Mouse (Mus musculus): ENCODE data around the gene Otud3. TPM values are rescaled to one million over a fixed set of nuclear protein-coding genes. Genes with fewer than 3 reads are reported as not detected.

Otud3 gene
- total RNA-seq, 1 experiment from 2014 or later, result 13.1 TPM

DNA sequence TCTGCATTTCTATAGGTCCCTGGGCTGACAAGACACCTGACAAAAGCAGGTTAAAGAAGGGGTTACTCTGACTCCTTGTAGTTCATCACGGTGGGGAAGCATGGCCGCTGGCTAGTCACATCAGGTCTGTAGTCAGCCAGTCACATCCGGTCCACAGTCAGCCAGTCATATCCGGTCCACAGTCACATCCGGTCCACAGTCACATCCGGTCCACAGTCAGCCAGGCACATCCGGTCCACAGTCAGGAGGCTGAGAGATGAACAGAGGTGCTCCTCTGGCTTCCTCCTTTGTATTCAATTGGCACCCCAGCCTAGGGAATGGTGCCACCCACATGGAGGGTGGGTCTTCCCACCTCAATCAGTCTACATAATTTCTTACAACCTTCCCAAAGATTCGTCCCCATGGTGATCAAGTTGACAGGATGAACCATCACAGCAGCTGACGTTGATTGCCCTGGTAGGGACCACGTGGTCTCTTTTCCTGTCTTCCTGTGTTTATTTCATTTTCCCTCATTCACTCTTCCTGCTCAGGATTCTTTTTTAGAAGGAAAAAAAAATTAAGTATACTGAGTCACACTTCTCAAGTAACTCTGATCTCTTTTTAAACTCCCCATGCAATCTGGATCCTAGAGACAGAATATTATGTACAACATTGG, 50.3 kb downstream of the Otud3 start, which contains the start of gene Pla2g5:
TSS of gene Pla2g5 (minus strand) at position 139 of the 655 bp plus-strand sequence.
- no peak; the same call in 1 of the 2 replicates for ATAC-seq (replicated peaks; ENCODE audit: insufficient number of reproducible peaks, low FRiP score, low TSS enrichment, poor library complexity, severe bottlenecking)

DNA sequence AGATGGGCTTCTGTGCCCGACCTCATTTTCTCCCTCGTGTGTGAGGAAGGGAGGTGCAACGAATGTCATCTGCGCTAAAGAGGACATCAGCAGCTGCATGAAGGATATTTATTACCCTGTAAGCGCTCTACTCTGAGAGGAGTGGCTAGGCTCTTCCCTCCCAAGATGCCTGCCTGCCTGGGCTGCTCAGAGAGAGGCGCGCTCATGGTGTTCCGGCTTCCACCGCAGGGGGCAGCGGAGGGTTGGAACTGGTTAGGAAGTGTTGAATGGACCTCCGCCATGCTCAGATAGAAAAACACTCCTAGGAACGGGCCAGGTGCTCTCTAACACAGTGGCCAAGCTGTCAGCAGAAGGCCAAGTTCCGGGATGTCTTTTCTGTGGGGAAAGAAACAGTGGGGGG, 54.0 kb downstream of the Otud3 start:
- ATAC-seq (replicated peaks; ENCODE audit: insufficient number of reproducible peaks, low FRiP score, low TSS enrichment, poor library complexity, severe bottlenecking), result no peak

DNA sequence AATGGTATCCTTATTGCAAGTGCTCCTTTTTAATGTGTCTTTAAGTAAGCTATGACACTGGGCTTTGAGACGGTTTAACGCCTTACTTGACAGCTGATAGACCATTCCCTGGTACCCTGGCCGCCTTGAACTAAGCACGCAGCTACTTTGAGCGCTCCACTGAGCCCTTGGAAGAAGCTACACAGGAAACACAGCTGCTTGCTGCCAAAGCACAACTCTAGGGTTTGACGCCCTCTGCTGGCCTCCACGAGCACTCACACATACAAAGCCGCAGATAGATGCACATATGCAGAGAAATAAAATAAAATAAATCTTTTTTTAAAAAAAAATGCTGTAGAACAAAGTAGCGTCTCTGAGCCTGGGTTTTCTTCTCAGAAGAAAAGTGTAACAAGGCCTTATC, 54.5 kb downstream of the Otud3 start:
- no peak for ATAC-seq (replicated peaks; ENCODE audit: insufficient number of reproducible peaks, low FRiP score, low TSS enrichment, poor library complexity, severe bottlenecking)

GRCm38 (mm10) chr4:138858446-138858845, 55.3 kb downstream of the Otud3 start:
- no peak for ATAC-seq (replicated peaks; ENCODE audit: insufficient number of reproducible peaks, low FRiP score, low TSS enrichment, poor library complexity, severe bottlenecking)

- no peak for ATAC-seq (replicated peaks; ENCODE audit: insufficient number of reproducible peaks, low FRiP score, low TSS enrichment, poor library complexity, severe bottlenecking)
These were observed 56.2 kb downstream of the Otud3 start for GRCm38 (mm10) chr4:138857576-138857975.

GRCm38 (mm10) chr4:138856491-138856890, 57.3 kb downstream of the Otud3 start:
- peak; percentile 82 for ATAC-seq (replicated peaks; ENCODE audit: insufficient number of reproducible peaks, low FRiP score, low TSS enrichment, poor library complexity, severe bottlenecking)

DNA sequence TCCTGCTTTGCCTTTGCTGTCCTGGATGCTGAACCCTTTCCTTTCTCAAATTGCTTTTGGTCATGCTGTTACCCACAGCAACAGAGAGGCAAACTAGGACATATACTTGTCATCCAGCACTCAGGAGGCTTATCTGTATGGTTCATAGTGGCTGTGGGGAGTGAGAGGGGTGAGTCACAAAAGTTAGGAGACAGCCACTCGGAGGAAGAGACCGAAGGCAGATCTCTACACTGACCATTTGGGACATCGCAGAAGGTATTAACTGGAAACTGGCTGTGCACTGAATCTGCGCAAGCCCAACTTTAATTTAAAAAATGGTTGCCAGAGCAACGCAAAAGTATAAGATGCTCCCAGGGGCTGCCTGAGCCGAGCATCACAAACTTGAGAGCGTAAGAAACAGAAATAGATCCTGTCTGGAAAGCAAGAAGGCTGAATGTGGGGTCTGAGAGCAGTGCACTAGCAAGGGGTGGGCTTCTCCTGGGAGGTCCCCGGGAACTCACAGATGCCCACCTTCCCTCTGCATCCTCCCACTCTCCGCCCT, 58.6 kb downstream of the Otud3 start:
- ATAC-seq (replicated peaks; ENCODE audit: insufficient number of reproducible peaks, low FRiP score, low TSS enrichment, poor library complexity, severe bottlenecking), result no peak

DNA sequence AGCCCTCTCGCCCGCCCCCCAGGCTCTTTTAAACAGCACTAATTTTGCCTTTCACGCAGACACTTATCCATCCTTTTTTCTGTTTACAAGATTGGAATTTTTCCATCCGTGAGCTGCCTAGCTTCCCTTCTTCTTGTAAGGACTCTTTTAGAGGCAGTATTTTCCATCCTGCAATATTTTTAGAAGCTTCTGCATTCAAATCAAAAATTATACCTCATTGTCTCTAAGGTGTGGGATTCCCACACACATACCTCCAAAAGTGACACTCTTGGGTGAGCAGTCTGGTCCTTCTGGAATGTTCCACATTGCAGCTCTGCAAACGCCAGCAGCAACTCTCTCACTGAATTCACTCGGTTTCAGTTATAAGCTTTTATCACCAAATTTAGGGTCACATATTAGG, 60.8 kb downstream of the Otud3 start:
- no peak for ATAC-seq (replicated peaks; ENCODE audit: insufficient number of reproducible peaks, low FRiP score, low TSS enrichment, poor library complexity, severe bottlenecking)

GRCm38 (mm10) chr4:138851463-138851862, 62.3 kb downstream of the Otud3 start:
- ATAC-seq (replicated peaks; ENCODE audit: insufficient number of reproducible peaks, low FRiP score, low TSS enrichment, poor library complexity, severe bottlenecking), result peak; percentile 70

Other genes starting within 250 kb of the Otud3 start
- gene Pla2g2c, start 189.2 kb downstream of the Otud3 start, total RNA-seq (2017), result not detected in 3 replicates
- not detected in 3 replicates for gene Ubxn10, start 176.8 kb downstream of the Otud3 start, total RNA-seq (2017)
- gene Pla2g2f, start 156.3 kb downstream of the Otud3 start, total RNA-seq (2017), result not detected in 3 replicates
- not detected in 3 replicates for gene Pla2g2d, start 138.2 kb downstream of the Otud3 start, total RNA-seq (2017)
- not detected in 3 replicates for gene Pla2g5, start 50.5 kb downstream of the Otud3 start, total RNA-seq (2017)
- not detected in 3 replicates for gene Gm13030, start 40.0 kb downstream of the Otud3 start, total RNA-seq (2017)
- gene Pla2g2e, start 36.0 kb downstream of the Otud3 start, total RNA-seq (2017), result not detected in 3 replicates
- not detected in 3 replicates for gene Rnf186, start 53.2 kb upstream of the Otud3 start, total RNA-seq (2017)
- 16.7 to 26.4 TPM (median 19.0 TPM) in 3 replicates for gene Tmco4, start 58.9 kb upstream of the Otud3 start, total RNA-seq (2017)
- gene Htr6, start 161.6 kb upstream of the Otud3 start, total RNA-seq (2017), result not detected in 3 replicates
- 0.32 TPM in 1 of 3 replicates, not detected in the others for gene Nbl1, start 179.0 kb upstream of the Otud3 start, total RNA-seq (2017)
- gene Minos1, start 217.2 kb upstream of the Otud3 start, total RNA-seq (2017), result 102 to 135 TPM (median 117 TPM) in 3 replicates